Mouse (Mus musculus) erythroblast, adult 5-6 weeks (primary cell): ENCODE results near the gene Slc25a10. TPM values are rescaled to one million over a fixed set of nuclear protein-coding genes. Genes with fewer than 3 reads are reported as not detected.
A peak's percentile ranks its signal among the peaks of the same experiment; 100 is the strongest.

Source experiments
- ATAC-seq: replicated peaks from 2 replicates; pipeline ENCODE4 v1.8.0; 2016; ENCODE audit warnings: moderate number of reproducible peaks, mild to moderate bottlenecking, moderate TSS enrichment, inconsistent platforms; ENCODE audit not compliant: poor library complexity, low FRiP score, severe bottlenecking
- total RNA-seq, 2 experiments: library from RNA; stranded (forward) in 1 of 2; stranded (reverse) in 1 of 2; fragments of 150-400 nt in 1 of 2; fragments of 200-764, 138-1000 nt in 1 of 2; gene quantifications; 2 replicates each; pipeline versions ENCODE4 v1.2.3 to v1.2.4; 2015 to 2017; ENCODE audit warnings: low replicate concordance in 2 of 2

The Slc25a10 gene
- total RNA-seq, 2 experiments from 2014 or later, result 6.0 to 11.1 TPM

- ATAC-seq, result no peak
Observed at GRCm38 (mm10) chr11:120483448-120483934, 8.1 kb upstream of the Slc25a10 start.

GRCm38 (mm10) chr11:120484265-120484981 is 7.2 kb upstream of the Slc25a10 start, which contains the start of gene Mrpl12:
Gene Mrpl12, plus strand, starts transcription at chr11:120484613.
- peak; percentile 83 for ATAC-seq

DNA sequence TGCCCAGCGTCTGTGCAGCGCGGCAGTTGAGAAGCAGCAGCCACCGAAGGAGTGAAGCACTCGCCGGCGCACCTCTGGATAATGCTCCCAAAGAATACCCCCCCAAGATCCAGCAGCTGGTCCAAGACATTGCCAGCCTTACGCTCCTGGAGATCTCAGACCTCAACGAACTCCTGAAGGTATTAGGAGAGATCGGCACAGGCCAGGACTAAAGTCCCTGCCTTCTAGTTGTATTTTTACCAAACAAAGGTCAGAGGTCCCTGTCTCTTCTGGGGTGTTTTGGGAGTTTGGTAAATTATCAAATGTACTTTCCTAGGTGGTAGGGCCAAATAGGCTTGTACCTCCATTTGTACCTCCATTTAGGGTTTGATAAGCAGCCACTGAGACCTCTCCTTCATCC is 6.4 kb upstream of the Slc25a10 start:
- no peak for ATAC-seq

- no peak for ATAC-seq
Observed at GRCm38 (mm10) chr11:120488516-120488915, 3.1 kb upstream of the Slc25a10 start.

GRCm38 (mm10) chr11:120489054-120489761 is 2.4 kb upstream of the Slc25a10 start:
- ATAC-seq, result peak; percentile 50

- ATAC-seq, result no peak
Observed at GRCm38 (mm10) chr11:120490291-120491046, 1.2 kb upstream of the Slc25a10 start.

DNA sequence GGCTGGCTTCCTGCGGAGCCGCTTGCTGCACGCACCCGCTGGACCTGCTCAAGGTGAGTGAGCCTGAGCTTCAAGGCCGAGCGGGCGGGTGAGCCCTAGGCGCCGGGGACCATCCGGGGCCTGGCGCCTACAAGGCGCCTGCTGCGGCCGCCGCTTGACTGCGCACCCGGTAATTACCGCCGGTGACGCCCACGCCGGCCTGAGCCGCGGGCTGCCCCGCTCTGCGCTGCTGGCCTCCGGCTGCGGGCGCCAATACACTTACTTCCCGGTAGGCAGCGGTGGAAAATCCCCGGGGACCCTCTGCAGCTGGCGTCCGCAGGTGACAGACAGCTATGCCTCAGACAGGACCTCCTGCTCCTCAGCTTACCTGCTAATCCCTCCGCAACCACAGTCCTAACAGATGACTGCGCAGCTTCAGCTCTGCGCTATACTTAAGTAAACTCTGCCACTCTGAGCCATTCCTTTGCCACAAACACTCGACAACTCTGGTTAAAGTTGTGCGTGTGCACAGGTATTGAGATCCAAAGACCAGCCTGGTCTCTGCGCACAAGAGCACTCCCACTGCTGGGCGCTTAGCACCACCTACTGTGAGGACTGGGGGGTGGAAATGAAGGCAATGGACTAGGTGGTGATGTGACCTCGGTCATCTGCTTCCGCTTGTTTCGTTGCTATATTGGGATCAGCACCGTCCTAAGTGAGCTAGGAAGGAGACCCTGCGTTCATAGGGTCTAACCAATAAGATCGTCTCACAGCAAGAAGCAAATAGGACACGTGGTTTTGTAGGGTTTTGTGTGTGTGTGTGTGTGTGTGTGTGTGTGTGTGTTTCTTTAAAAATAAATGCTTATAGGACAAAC is 611 bp downstream of the Slc25a10 start:
- ATAC-seq, result peak; percentile 57

- no peak for ATAC-seq
Observed at GRCm38 (mm10) chr11:120492878-120493203, 1.2 kb downstream of the Slc25a10 start.

DNA sequence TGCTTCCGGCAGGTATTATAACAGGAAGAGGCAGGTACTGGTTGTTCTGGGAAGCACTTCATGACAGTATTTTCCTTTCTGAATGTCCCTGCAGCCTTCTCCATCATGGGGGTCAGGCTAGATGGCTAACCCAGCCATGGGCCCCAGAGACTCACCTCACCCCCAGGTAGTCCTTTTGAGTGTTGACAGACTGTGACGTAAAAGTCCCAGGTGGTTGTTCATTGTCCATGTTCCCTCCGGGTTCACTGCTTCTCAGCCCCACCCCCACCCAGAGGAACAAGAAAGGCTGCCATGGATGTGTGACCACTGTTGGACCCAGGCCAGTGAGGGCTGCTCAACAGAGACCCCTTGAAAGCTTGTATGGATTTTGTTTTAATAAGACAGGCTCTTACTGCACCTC is 1.7 kb downstream of the Slc25a10 start:
- ATAC-seq, result no peak

DNA sequence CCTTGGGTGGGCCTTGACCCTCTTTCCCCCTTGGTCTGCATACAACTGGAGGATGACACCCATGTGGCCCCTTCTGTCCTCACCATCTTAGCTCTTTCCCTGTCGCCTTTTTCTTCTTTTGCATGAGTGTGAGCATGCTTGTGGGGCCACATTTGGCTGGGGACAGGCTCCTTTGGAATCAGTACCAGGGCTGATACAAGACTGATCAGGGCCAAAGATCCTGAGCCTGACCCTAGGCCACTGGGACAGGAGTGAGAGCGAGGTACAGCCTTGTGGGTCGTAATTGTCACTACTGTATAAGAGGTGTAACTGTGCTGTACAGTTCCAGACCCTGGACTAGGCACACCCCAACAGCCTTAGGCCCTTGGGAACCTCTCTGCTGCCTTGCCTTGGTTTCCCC is 2.3 kb downstream of the Slc25a10 start:
- ATAC-seq, result no peak

GRCm38 (mm10) chr11:120497436-120497835 is 5.8 kb downstream of the Slc25a10 start:
- no peak for ATAC-seq

GRCm38 (mm10) chr11:120498226-120498625 is 6.6 kb downstream of the Slc25a10 start:
- ATAC-seq, result no peak

DNA sequence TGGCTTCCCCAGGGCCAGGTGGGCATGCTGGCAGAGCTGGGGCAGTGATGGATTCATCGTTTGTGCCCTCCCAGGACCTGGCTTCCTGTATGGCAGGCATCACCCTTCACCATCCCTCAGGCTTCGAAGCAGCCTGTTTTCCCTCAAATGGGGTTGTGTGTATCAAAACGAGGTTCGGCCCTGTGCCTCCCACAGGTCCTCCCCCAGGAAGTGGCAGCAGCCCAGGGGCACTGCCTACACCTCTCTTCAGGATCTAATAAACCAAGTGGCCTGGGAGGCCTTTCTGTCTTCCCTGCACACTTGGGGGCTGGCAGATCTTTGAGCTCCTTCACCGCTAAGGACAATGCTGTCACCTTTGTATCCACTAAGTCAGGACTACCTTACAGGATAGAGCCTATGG is 7.3 kb downstream of the Slc25a10 start:
- ATAC-seq, result no peak

DNA sequence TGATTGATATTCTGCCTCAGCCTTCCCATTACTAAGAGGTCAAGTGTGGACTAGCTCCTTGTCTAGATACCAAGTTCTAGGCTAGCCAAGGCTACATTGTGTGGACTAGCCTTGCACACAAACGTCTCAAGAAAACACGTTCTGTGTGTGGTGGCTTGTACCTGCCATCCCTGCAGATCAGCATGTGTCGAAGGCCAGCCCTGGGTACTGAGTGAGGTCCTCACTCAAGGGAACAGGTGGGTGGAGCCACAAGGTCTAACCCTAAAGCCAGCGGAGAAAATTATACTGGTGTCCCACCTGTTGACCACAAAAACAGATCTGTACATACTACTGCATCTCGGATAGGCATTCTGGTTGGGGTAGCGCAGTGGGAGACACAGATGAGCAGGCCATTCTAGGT is 8.3 kb downstream of the Slc25a10 start:
- ATAC-seq, result no peak

GRCm38 (mm10) chr11:120500357-120500756 is 8.7 kb downstream of the Slc25a10 start:
- ATAC-seq, result no peak

GRCm38 (mm10) chr11:120501018-120501417 is 9.4 kb downstream of the Slc25a10 start:
- no peak for ATAC-seq

DNA sequence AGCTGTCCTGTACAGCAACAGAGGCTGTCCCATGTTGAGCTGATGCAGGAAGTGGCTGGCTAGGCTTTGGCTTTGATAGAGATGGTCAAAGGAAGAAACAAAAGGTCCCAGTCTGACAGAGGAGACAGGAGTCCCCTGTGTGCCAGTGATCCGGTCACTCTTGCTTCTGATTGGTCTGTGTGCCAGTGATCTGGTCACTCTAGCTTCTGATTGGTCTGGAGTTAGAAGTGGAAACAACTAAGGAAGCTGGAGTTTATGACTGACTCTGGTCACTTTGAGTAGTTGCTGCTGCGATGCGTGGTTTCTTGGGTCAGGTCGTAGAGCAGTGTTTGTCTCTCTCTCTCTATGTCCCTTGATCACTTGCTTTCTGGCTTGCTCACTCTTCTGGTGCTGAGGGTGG is 10.1 kb downstream of the Slc25a10 start:
- ATAC-seq, result no peak

- ATAC-seq, result no peak
Observed at GRCm38 (mm10) chr11:120505661-120506060, 14.0 kb downstream of the Slc25a10 start.

DNA sequence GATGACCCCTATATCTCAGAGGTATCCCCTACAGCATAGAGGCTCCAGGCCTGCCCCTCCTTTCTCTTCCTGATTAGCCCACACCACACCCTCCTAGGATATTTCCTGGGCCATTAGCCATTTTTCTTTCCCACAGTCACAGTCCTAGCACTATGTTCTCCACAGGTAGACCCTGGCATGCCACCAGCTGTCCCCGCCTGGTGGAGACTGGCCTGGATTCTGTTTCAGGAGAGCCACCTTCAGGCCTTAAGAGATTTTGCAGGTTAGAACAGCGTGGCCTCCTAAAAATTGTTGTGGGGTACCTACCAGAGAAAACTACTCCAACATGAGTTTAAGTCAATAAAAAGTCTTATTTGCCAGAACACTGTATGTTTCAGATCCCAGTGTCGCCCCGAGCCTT is 15.3 kb downstream of the Slc25a10 start:
- ATAC-seq, result peak; percentile 19; the same call in 1 of the 2 replicates
